Mouse (Mus musculus): ENCODE data around the gene Gm20458. TPM values are rescaled to one million over a fixed set of nuclear protein-coding genes. Genes with fewer than 3 reads are reported as not detected.

The Gm20458 gene
- total RNA-seq, 2 experiments from 2014 or later: 2.5 to 5.3 TPM

- intact Hi-C loops (cut with DNase I): no loop called here
- DNase-seq: no peak
Measured at GRCm38 (mm10) chr2:164449341-164450042, 11.3 kb upstream of the Gm20458 start.

GRCm38 (mm10) chr2:164452000-164452676 lies 8.6 kb upstream of the Gm20458 start:
- no peak for DNase-seq

GRCm38 (mm10) chr2:164453047-164453757 lies 7.6 kb upstream of the Gm20458 start:
- intact Hi-C loops (cut with DNase I): no loop called here
- DNase-seq: no peak

More at GRCm38 (mm10) chr2:164452000-164452676, 8.6 kb upstream of the Gm20458 start:
- intact Hi-C loops (cut with DNase I): no loop called here

- intact Hi-C loops (cut with DNase I): no loop called here
Measured at GRCm38 (mm10) chr2:164453887-164454500, 6.8 kb upstream of the Gm20458 start.

GRCm38 (mm10) chr2:164454846-164455245 lies 5.9 kb upstream of the Gm20458 start:
- peak; percentile 60 to 81 for DNase-seq
- intact Hi-C loops (cut with DNase I): no loop called here

More at GRCm38 (mm10) chr2:164453887-164454500, 6.8 kb upstream of the Gm20458 start:
- DNase-seq: no peak

- peak in 1 of 2 experiments; percentile 70 for DNase-seq
- intact Hi-C loops (cut with DNase I): no loop called here
Measured at GRCm38 (mm10) chr2:164455421-164456190, 5.2 kb upstream of the Gm20458 start.

- intact Hi-C loops (cut with DNase I): no loop called here
- no peak for DNase-seq
Measured at GRCm38 (mm10) chr2:164456413-164456812, 4.4 kb upstream of the Gm20458 start.

- intact Hi-C loops (cut with DNase I): no loop called here
- DNase-seq: no peak
Measured at GRCm38 (mm10) chr2:164456864-164457300, 3.9 kb upstream of the Gm20458 start, which contains the start of gene Sys1. Gene Sys1 (plus strand): TSS chr2:164456964.

- intact Hi-C loops (cut with DNase I): loop anchor here (2.0 kb wide), 1 partner anchor 41 kb away; no protein-coding TSS in a partner anchor
- no peak for DNase-seq
Measured at GRCm38 (mm10) chr2:164457942-164458341, 2.8 kb upstream of the Gm20458 start.

- intact Hi-C loops (cut with DNase I): loop anchor here (2.0 kb wide), 1 partner anchor 42 kb away; no protein-coding TSS in a partner anchor
- DNase-seq: no peak
Measured at GRCm38 (mm10) chr2:164458535-164458934, 2.2 kb upstream of the Gm20458 start.

GRCm38 (mm10) chr2:164465161-164465560 lies 4.4 kb downstream of the Gm20458 start:
- intact Hi-C loops (cut with DNase I): no loop called here
- no peak for DNase-seq

GRCm38 (mm10) chr2:164466787-164467186 lies 6.0 kb downstream of the Gm20458 start:
- intact Hi-C loops (cut with DNase I): no loop called here
- DNase-seq: no peak

GRCm38 (mm10) chr2:164470254-164470653 lies 9.5 kb downstream of the Gm20458 start:
- DNase-seq: no peak
- intact Hi-C loops (cut with DNase I): no loop called here

GRCm38 (mm10) chr2:164473624-164474023 lies 12.9 kb downstream of the Gm20458 start, which contains the start of gene Trp53tg5:
Gene Trp53tg5 (minus strand): TSS chr2:164473724.
- intact Hi-C loops (cut with DNase I): loop anchor here (2.0 kb wide), 1 partner anchor 45 kb away; no protein-coding TSS in a partner anchor
- DNase-seq: no peak

GRCm38 (mm10) chr2:164485681-164486257 lies 25.0 kb downstream of the Gm20458 start, which contains the start of gene Dbndd2:
Gene Dbndd2 (plus strand): TSS chr2:164486106.
- DNase-seq: peak; percentile 39 to 46
- intact Hi-C loops (cut with DNase I): no loop called here

- DNase-seq: peak; percentile 57 to 77
- intact Hi-C loops (cut with DNase I): no loop called here
Measured at GRCm38 (mm10) chr2:164486258-164487114, 25.7 kb downstream of the Gm20458 start.

GRCm38 (mm10) chr2:164487115-164487527 lies 26.4 kb downstream of the Gm20458 start:
- intact Hi-C loops (cut with DNase I): no loop called here
- DNase-seq: no peak

GRCm38 (mm10) chr2:164487812-164488211 lies 27.0 kb downstream of the Gm20458 start:
- no peak for DNase-seq
- intact Hi-C loops (cut with DNase I): no loop called here

Data from gastrocnemius, postnatal 36 days (tissue).